Comparison of ENCODE assay signal across 28 mouse cellular contexts in genomic region chr2:156935005-156935404, GRCm38 (mm10). TPM values are rescaled to one million over a fixed set of nuclear protein-coding genes. Genes with fewer than 3 reads are reported as not detected.
"Had no signal": no experiment of that assay in that cellular context is flagged by ENCODE, and none has a peak within 500 bp of the region (broad histone marks: within the 10 kb centered on the region; RNA-seq: fewer than 3 reads in every experiment).

No protein-coding gene starts in this region.

- H3K27ac ChIP-seq: heart, adult 2 months; heart, embryonic 13.5 days; heart, embryonic 15.5 days; hindbrain, embryonic 12.5 days; hindbrain, embryonic 14.5 days; kidney, embryonic 15.5 days; kidney, postnatal 0 days; left cerebral cortex, adult 2 months; limb, embryonic 10.5 days; limb, embryonic 12.5 days; liver, embryonic 13.5 days; liver, embryonic 15.5 days had no signal

- ATAC-seq: hindbrain, embryonic 16.5 days; inflammation-experienced regulatory T-cells, adult 6 months had no signal

- H3K9me3 ChIP-seq: heart, embryonic 13.5 days; heart, embryonic 15.5 days; hindbrain, embryonic 12.5 days; kidney, embryonic 15.5 days; limb, embryonic 10.5 days; limb, embryonic 12.5 days; liver, embryonic 13.5 days; liver, embryonic 15.5 days had no signal

- H3K9ac ChIP-seq: heart, embryonic 13.5 days; heart, embryonic 15.5 days; hindbrain, embryonic 12.5 days; hindbrain, embryonic 14.5 days; kidney, embryonic 15.5 days; limb, embryonic 12.5 days; liver, embryonic 13.5 days; liver, embryonic 15.5 days had no signal

- DNase-seq: gastrocnemius, postnatal 14 days; gastrocnemius, postnatal 36 days; heart, adult 2 months; heart, postnatal 14 days; heart, postnatal 36 days; kidney, adult 11 months; kidney, adult 2 months; kidney, adult 9 months; kidney, postnatal 14 days; kidney, postnatal 36 days; liver; liver, embryonic 13.5 days had no signal

- H3K4me1 ChIP-seq: heart, embryonic 15.5 days; hindbrain, embryonic 12.5 days; kidney, embryonic 15.5 days; limb, embryonic 10.5 days; limb, embryonic 12.5 days had no signal

- H3K4me2 ChIP-seq: heart, embryonic 11.5 days; heart, embryonic 13.5 days; heart, embryonic 15.5 days; hindbrain, embryonic 12.5 days; hindbrain, embryonic 14.5 days; kidney, embryonic 15.5 days; limb, embryonic 12.5 days; liver, embryonic 11.5 days; liver, embryonic 13.5 days; liver, embryonic 15.5 days had no signal

- H3K27me3 ChIP-seq: heart, embryonic 13.5 days; heart, embryonic 15.5 days; hindbrain, embryonic 12.5 days; kidney, embryonic 15.5 days; limb, embryonic 12.5 days; liver, embryonic 13.5 days; liver, embryonic 15.5 days had no signal

- H3K4me3 ChIP-seq: heart, adult 2 months; heart, embryonic 13.5 days; heart, embryonic 15.5 days; hindbrain, embryonic 12.5 days; kidney, embryonic 15.5 days; left cerebral cortex, adult 2 months; limb, embryonic 10.5 days; limb, embryonic 12.5 days; liver, embryonic 13.5 days; liver, embryonic 15.5 days had no signal

RNA-seq across cellular contexts. Expression of gene Sla2, which starts 48.0 kb away (rescaled TPM):
- total RNA-seq: gastrocnemius, adult 18-20 months; gastrocnemius, adult 8-10 months; gastrocnemius, postnatal 14 days; heart, adult 2 months; heart, postnatal 36 days had no signal
